Mouse (Mus musculus) cerebellum, adult 9-10 months (tissue): ENCODE measurements around the gene Pola2.

ENCODE experiments used
- DNase-seq: peaks from one replicate; pipeline ENCODE4 v3.0.0; 2022

Gene Pola2

DNA sequence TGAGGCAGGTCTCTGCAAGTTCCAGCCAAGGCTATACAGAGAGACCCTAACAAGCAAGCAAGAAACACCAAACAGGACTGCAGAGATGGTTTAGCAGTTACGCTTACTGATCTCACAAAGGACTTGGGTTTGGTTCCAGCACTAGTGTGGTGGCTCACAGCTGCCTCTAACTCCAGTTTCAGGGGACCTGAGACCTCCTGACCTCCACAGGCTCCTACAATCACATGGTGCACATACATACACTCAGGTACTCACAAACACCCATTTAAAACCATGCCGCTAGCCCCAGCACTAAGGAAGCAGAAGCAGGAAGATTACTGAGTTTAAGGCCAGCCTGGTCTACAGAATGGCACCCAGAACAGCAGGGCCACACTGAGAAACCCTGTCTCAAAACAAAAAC is 802 bp upstream of the Pola2 start:
- DNase-seq = no peak

DNA sequence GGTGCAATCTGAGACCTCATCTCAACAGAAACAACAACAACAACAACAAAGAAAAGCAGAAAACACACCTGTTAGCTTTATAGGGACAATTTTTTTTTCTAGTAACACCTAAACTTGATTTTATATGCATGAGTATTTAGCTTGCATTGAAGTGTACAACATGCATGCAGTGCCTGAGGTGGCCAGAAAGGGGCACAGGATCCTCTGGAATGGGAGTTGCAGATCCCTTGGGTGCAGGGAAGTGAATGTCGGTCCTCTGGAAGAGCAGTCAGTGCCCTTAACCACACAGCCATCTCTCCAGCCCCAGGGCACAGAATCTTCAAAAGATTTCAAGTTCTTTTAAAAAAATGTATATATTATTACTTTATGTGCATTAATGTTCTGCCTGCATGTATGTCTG is 1.4 kb downstream of the Pola2 start:
- DNase-seq = no peak

DNA sequence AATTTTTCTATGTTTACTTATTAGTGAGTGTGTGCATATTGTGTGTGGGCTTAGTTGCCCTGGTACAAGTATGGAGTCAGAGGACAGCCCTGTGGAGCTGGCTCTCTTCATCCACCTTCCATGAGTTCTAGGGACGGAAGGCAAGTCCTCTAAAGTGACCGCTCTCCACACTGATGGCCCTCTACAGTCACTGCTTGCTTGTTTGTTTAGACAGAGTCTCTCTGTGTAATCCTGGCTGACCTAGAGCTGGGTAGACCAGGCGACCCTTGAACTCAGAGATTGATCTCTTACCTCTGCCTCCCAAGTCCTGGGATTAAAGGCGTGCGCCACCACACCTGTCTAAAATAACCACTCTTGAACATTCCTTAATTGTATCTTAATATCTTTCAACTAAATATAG is 6.6 kb downstream of the Pola2 start:
- no peak for DNase-seq

DNA sequence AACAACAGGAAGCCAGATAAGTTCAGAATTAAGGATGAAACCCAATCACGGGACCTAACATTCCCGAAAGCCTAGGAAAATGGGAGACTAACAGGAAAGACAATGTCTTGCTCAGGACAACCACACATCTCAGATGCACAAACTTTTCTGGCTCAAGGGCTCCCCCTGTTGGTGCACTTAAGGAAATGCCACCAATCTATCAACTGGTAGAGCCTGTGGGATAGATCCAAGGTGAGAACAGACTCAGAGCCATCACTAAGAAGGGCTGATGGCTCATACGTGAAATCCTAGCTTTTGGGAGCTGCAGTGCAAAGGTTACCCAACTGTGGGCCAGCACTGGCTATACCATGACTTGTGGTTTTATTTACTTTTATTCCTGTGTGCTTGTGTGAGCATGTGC is 7.3 kb downstream of the Pola2 start:
- peak; percentile 87 for DNase-seq

DNA sequence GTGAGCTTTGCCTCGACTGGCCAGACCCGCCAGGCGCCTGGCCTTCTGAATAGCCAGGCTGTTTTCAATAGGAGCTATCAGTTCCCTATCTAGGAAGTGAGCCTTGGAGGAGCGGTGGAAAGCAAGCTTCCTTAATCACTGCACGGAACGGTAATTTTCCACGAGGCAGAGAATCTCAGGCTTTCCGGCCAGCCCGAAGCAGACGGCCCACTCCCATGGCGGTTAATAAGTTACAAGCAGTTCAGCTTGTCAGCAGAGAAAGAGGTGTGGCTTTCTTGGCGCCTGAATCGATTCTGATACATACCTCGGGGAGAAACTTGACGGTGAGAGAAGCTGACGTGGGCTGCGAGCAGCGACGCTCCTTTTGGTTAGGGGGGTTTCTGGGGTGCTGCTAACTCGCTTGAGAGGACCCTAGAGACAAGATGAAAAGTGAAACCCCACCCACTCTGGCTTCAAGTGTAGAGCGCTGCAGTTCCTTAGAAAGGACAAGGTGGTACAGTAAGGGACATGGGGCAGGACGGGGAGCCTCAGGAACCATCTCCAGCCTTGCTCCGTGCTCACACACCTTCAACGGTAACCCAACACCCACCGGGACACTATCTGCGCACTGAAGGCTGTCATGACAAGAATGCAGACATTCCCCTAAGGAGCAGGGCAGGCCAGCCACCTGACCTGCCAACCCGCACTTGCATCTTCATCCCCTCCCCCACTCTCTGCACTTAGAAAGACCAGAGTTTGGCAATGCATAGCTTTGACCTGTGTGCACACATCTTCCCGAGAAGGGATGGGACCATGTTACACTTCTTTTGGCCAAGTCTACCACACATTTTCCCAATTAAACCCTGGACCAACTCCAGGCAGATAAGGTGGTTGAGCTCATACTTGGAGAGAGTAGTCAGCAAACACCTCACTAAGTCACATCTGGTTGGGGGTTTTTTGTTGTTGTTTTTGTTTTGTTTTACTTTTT is 8.0 kb downstream of the Pola2 start:
- no peak for DNase-seq

DNA sequence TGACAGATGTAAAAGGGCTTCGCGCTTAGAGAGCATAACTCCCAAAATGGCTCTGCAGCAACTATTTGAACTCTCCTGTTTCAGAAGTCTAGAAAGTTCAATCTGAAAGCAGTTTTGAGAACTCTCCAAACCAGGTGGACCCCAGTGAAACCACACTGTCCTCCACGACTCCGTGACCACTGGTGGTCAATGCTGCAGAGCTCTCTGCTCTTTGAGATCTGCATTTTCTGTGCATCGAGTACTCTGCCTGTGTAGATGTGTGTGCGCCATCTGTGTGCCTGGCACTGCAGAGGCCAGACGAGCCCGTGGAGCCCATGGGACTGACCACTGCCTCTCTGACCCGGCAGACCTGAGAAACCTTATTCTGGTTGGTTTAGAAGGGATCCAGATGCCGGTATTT is 9.1 kb downstream of the Pola2 start:
- DNase-seq = no peak

DNA sequence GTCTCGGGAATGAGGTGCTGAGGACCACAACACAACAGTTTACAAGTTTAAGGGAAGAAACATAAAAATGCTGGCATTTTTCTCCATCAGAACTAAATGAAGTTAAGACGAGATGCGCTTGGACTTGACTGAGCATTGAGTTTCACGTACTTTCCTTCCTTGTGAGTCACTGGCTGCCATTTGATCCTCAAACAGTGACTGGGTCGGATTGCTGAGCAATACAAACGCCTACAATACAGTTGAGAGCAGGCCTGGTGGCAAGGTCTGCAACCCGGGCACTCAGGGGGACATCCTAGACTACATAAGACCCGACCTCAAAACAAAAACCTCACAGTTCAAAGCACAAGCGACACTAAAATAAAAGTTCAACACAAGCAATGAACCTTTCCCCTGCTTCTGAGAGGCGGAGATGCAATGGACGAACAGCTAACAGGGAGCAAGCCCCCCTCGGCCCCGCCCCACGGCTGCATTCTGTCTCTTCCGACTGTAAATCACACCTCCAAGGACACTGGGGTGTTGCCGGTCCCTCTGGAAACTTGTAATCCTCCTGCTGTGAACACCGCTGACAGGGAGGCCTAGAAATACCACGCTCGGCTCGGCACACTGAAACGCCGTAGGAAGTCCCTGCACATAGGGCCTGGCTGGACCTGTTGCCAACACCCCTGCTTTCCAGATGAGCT is 9.8 kb downstream of the Pola2 start:
- DNase-seq = no peak

DNA sequence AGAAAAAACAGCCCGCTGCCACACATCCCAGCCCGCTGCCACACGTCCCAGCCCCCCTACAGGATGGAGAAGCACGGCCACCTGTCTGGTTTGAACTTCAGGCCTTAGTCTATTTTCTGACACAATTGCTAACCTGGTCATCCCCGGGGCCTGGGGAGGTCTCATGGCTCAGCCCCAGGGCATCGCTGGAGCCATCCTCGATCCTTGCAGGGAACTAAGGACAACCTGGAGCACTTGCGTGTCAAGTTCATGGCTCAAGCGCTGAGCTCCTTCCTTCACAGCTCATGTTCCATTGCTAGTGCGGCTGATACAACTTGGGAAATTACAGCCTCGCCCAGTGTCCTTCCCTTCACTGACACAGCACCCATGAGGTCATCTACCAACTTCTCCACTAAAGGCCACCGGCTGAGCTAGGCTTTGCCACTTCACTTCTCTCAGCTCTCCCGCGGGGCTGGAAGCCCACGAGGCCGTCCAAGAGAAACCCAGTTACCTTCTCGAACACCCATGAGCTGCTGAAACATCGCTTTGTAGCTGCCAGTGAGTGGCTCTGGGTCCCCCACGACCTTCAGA is 10.7 kb downstream of the Pola2 start:
- no peak for DNase-seq

DNA sequence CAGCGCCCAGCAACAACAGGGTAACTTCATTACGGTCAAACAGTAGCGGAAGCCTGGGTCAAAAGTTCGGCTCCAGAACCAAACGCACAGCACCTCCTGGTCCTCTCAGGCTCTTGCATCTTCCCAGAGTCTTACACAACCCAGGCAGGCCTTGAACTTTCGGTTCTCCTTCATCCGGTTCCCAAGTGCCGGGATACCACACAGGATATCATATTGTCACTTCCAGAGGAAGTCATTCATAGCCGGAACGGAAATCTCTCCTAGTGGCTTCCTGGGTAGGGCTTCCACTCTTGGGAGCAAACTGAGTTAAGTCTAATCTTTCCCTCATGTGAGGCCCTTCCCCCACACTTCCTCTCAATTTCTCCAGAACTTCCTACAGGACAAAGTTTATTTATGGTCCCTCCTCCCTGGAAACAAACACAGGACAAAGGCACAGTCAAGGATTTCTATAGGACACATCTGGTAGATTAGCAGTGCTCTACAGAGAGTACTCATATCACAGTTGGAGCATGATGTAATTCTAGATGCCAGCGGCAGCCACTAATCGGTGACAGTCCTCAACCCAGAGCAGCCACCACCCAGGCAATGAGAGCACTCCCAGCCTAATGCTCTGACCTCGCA is 11.8 kb downstream of the Pola2 start:
- no peak for DNase-seq

DNA sequence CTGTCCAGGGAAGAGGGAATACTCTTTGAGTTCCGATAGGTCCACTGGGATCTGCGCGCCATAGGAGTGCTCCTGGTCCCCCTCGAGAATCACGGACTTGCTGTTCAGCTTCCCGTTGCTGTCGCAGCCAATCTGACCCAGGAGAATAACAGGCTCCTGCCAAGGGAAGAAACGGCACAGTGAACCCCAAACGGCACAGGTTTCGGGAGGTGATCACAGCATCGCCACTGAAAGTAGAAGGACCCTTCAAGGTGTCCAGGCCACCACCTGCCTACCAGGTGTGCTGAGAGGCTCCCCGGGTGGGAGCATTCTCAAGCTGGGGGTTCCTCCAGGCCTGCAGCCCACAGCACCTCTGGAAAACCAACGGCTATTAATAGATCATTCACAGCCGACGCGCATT is 12.4 kb downstream of the Pola2 start:
- DNase-seq = no peak

DNA sequence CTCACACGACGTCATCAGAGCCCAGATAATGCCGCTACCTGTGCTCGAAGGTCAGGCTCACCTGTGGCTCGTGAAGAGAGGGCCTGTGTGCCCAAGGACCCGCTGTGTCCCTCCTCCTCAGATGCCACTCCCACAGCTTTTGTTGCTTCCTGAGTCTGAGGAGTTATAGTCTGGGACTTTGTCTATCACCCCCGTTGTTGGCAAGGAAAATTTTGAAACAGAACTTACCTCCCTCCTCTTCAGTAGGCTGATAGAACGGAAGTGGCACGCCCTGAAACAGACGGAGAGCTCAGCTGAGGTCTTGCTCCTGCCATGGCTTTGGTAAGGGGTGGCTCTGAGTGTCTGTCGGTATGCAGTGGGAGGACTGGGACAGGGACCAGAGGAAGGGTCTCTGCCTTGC is 13.8 kb downstream of the Pola2 start:
- no peak for DNase-seq

DNA sequence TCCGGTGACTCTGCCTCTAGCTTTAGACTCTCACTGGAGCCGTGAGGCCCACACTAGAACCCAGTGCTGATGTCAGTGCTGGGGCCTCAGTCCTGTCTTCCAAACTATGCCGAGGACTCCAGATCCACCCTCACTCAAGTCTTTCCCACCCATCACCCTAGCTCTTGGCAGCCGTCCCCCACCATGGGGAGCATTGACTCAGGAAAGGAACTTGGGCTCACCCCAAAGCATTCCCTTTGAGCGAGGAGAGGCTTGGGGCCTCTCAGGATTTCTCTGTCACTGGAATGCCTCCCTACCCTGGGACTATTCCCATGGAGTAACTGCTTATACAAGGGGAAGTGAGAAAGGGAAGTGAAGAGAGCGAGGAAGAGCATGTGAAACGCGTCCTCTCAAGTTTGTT is 18.1 kb downstream of the Pola2 start:
- DNase-seq = no peak

DNA sequence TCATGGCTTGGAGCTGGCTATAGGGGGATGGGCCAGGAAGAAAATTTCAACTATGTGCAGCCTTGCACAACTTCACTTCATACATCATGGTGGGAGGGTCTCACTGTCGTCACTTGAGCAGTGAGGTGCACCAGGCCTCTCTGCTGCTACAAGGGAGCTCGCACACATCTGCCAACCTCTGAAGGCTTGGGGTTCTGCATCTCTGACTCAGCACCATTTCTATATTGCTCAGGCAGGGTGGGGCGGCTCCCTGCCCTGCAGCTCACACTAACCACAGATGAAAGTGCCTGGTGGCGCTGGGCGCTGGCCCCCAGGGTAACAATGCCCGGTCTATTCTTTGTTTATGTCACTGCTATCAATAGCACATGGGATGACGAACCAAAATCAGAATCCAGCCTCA is 19.0 kb downstream of the Pola2 start:
- DNase-seq = no peak

DNA sequence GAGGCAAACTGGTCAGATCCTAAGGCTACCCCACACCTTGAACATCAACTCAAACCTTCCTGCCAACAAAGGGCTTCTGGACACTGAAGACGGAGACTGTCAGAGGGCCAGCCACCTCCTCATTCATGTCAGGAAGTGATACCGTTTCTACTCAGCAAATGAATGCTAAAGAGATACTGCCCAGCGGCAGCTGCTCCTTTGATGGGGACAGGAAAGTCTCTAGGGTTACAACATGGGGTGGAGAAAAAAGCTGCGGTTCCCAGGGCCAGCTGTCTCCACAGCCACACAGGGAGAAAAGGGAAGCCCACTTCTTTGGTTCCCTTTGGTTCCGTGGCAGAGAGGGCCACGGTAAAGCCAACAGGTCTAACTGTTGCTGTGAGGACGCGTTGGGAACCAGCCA is 19.9 kb downstream of the Pola2 start:
- DNase-seq = no peak

DNA sequence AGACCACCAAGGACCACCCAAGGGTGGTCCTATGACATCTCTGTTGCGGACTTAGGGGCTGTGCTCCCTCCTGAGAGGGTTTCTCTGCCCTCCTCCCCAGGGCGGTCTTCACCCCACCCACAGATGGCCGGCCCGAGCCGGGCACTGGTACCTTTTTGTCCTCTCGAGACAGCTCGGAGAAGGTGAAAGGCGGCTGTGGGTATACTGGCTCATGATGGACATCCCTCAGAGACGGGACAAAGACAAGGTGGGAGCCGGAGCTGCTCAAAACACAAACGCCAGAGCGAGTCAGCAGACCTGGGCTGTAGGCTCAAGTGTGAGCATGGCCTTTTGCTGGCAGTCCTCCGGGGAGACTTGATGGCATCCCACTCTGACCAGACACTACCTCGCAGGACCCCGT is 20.6 kb downstream of the Pola2 start:
- no peak for DNase-seq

DNA sequence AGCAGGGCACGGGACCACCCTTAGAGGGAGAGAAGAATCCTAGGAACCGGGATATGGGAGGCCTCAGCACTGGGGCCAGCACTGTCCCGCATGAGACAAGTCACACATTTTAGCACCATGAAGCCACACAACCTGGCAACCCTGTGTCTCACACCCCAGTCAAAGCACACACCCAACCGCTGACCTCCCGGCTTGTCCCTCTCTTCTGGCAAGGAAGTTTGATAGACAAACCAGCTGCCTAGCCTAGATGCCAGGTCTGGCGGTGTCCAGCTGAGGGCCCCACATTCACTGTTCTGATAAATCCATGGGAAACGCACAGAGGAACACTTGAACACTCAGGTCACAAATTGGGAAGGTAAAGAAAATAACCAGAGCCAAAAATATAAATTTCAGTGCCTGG is 21.4 kb downstream of the Pola2 start:
- DNase-seq = no peak

DNA sequence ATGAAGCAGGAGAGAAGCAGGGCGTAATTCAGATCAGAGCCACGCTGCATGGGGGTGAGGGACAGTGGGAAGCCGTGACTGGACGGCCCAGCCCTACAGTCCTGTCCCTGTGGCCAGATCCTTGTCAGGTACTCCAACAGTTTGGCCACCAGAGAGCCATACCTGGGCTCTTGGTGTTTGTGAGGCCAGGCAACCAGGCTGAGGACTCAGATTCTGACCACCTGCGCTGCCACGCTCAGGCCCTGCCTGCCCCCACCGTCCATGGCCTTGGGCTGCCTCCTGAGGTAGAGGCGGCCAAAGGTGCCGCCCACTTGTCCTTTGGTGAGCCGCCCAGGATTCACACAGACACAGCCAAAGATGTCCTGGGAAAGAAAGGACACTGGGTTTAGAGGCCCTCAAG is 23.3 kb downstream of the Pola2 start:
- no peak for DNase-seq

DNA sequence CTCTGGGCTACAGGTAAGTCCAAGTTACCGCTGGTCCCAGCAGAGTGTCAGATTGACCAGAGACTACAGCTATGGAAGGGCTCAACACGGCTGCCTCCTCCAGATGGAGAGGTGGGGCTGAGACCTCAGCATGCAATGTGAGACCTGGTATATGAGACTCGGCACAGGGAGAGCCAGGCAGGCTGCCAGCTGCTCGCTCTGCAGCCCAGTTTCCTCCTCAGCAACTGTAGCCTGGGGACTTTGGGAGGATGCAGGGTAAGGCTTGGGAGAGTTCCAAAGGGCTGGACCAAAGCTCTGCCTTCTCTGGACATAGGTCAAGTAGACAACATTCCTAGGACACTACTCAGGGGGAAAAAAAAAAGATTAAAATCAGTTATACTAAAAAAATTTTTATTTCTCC is 23.8 kb downstream of the Pola2 start:
- peak; percentile 93 for DNase-seq

DNA sequence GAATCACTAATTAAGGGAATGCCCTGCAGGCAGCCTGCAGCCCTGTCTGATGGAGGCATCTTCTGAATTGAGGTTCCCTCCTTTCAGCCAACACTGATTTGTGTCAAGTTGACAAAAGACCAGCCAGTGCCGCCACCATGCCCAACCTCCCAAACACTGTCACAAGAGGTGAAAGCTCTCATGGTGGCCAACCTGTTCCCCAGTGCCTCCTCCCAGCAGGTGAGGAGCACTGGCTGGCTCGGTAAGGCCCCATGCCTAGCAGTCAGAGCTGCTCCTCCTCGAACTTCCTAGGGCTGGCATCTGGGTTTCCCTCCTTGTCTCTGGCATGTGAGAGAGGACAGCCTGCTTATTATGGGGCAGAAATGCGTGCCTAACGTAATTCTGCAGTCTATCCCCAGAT is 24.3 kb downstream of the Pola2 start:
- peak; percentile 54 for DNase-seq

DNA sequence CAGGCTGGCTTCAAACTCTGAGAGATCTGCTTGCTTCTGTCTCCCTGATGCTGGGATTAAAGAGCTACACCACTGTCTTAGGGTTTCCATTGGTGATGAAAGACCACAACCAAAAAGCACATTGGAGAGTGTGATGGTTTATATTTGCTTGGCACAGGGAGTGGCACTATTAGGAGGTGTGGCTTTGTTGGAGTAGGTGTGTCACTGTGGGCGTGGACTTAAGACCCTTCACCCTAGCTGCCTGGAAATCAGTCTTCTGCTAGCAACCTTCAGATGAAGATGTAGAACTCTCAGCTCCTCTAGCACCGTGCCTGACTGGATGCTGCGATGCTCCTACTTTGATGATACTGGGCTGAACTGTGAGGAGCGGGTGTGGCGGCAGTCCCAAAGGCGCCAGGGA is 25.5 kb downstream of the Pola2 start:
- no peak for DNase-seq

DNA sequence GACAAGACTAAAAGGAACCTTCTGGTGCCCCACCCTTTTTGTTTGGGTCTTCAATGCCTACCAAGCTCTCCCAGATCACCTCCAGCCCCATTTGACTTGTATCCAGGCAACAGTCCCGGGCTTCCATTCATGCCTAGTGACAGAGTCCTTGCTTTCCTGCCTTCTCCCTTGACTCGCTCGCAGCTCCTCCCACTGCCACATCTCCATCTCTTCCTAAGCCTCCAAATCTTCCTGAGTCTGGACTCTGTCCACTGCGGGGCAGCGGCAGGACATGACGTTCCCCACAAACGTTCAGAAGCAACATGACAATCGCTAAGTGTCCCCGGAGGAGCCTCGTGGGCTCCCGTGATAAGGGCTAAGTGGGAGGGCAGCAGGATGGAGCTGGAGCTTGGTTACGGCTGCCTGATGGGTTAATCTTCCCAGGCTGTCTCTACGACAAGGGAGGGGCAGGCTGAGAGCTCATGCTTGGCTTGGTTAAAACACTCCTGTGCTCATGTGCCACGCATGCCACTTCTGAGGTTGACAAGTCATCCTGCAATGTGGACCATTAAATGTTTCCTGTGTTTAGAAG is 26.1 kb downstream of the Pola2 start:
- no peak for DNase-seq

DNA sequence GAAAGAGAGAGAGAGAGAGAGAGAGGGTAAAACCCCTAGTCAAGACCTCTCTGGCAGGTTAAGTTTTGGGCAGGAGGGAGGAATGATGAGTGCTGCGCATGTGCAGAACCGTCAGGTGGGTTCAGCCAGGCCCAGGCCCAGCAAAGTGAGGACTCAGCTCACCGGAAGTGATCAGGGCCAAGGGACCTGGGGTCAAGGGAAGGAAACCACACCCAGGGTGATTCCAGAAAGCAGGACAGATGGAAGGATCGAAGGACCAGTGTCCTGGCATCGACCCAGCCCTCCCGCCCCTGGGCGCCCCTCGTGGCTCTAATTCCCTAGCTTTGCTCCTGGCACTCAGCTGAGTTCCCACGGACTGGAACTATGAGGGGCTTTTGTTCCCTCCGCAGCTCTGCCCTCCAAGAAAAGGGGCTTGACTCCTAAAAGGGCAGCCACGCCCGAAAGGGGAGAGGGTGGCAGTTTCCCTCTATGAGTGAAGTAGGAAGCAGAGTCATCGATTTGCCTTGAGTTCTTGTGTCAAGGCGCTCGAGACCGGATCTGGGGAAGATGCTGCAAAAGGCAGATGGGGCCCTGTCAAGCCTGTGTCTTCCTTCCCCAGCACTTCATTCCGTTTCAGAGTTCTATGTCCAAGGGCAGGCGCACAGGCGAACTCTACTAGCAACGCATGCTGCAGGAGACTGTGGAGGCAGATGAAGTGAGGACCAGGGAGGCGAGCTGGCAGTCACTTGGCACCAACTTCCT is 26.7 kb downstream of the Pola2 start:
- no peak for DNase-seq

DNA sequence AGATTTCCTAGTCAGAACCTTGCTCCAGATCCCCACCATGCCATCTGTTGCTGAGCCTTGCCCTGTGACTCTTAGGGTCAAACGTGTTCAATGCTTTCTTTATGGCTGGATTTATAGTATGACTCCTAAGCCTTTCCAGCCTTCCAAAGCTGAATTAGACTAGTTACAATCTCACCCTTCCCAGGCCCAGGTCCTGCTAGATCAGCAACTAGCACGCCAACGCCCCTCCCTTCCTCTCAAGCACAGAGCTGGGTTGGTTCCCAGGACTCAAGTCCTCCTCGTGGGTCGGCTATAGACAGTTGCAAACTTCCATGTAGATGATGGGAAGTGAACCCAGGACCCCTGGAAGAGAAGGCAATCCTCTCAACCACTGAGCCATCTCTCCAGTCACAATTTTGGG is 28.3 kb downstream of the Pola2 start:
- no peak for DNase-seq
